Mouse (Mus musculus) hindlimb bud, embryonic 11.5 days (tissue): ENCODE measurements around the gene Dgkk.
"Not testable (repeated sequence)": the region's sequence is repeated elsewhere in the genome, so short reads cannot be mapped to it uniquely, and the experiment has no call there.

Source experiments
- DNase-seq: peaks from one replicate; pipeline ENCODE4 v3.0.0-alpha.2; 2012; ENCODE audit warnings: low read depth, low spot score; ENCODE audit errors: extremely low spot score

The Dgkk gene

DNA sequence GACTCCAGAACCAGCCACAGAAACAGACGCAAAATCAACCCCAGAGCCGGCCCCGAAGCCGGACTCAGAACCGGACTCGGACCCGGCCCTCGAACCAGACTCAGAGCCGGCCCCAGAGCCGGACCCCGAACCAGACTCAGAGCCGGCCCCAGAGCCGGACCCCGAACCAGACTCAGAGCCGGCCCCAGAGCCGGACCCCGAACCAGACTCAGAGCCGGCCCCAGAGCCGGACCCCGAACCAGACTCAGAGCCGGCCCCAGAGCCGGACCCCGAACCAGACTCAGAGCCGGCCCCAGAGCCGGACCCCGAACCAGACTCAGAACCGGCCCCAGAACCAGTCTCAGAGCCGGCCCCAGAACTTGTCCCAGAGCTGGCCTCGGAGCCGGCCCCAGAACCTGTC lies at the start of gene Dgkk:
TSS of gene Dgkk (plus strand) at position 301 of the 400 bp plus-strand sequence.
- not testable (repeated sequence) for DNase-seq

DNA sequence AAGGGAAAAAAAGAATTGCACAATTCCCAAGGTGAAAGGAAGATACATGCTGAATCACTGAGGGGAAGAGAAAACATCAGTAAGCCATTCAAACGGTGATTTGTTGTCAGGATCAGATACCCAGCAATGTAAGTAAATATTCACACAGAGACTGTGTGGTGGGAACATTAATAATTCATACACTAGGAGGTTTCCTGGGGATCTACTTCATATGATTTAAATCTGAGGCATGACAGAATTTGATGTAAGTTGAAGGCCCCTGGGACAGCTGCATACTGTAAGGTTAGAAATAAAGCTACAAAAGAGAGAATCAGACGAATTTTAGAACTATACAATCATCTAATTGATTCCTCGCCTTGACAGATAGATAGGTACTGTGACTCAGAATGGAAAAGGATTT lies 45.1 kb upstream of the Dgkk start:
- DNase-seq: no peak

DNA sequence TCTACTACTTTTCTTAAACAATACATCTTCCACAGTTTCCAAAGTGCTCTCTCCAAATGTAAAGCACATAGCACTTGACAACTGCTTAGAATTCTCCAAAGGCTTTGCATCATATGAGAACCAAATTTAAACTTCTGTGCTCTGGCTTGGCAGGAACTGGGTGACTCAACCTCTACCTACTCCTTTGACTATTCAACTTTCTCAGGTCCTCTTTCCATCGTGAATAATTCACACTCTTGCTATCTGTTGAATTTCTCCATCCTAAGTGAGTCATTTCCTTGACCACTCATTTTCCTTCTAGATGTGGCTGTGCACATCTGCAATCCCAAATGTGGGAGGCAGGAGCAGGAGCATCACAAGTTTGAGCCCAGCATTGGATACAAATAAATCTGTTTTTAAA lies 28.4 kb upstream of the Dgkk start:
- DNase-seq: no peak

DNA sequence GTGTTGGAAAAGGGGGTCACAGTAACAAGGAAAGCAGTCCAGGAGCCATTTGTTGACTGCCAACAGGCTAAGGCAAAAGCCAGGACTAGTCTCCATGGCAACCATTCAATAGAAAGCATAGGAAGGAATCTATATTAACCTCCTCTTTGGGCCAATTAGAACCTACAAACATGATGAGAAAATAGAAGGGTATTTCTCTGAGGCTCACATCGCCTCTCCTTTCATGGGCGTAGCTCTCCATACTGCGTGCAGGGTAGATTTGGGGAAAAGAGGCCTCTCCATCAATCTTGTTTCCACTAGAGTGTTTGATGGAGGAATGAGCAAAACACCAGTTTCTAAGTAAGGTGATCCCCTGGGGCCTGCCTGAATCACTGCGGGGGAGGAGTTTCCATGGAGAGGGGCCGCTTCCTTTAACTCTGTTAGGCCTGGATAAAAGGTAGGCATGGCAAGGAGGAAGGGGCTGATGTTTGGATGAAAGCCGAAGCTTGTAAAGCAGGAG lies 27.5 kb upstream of the Dgkk start:
- no peak for DNase-seq

DNA sequence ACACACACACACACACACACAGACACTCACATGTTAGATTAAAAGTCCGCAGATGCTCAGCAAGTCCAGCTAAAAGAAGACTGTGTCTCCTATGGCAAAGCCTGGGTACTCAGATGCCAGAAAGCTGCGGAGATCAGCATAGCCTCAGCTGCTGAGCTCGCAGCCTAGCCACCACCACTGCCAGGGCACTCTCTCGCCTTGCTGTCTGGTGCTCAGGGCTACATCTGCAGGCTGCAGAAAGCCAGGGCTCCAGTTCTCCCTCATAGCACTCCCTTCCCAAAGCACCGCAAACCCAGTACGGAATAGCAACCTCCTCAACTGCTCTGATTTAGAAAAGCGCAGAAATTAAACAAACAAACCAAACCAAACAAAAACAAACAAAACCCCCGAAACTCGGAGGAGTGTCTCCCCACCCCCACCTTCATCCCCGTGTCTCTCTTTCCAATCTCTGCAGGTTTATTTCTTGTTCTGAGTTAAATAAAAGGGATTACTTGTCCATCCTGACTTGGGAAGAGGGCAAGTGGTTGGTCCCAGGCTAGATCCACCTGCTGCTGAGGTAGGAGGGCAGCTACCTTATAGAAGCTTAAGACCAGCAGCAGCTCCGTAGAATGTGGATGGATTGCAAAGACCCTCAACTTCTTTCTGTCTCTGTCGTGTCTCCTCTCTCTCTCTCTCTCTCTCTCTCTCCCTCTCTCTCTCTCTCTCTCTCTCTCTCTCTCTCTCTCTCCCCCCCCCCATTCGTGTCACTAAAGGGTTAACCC lies 1.4 kb upstream of the Dgkk start:
- no peak for DNase-seq

DNA sequence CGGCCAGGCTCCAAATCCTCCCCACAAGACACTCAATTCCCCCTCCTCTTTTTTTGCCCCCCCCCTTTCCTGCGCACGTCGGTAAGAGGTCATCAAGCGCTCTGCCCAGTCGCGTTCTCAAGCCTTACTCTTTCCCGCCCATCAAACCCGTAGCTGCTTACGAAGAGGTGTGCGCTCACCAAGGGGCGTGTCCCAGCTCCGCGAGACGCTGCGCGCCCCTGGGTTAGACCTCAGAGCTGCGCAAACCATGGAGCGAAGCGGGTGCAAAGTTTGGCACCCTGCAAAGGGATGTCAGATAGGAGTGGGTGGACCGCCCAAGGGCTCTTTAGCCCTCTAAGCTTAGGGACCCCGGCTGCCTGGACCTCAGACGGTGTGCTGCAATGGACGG lies 862 bp upstream of the Dgkk start:
- no peak for DNase-seq

DNA sequence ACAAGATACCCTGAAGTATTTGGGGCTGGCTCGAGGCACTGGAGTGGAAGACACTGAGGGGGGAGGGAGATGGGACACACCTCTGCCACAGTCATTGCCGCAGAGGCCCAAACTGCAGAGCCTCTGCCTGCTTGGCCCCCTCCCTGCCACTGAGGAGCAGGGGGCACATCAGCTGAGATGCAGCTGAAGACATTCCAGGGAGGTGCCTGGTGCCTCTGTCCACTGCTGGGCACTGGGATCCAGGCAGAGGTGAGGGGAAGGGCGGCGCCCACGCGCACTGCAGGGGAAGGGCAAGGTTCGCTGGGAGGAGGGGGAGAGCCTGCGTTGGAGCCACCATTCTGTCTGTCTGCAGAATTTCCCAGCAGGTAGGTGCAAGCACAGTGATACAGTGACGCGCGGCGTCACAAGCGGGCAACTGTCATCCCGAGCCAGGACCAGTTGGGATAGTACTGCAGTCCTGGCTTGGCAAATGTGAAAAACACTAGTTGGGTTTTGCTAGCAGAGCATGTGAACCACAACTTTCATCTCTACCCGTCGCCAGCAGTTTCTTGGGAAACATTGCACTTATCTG lies 948 bp downstream of the Dgkk start:
- no peak for DNase-seq

DNA sequence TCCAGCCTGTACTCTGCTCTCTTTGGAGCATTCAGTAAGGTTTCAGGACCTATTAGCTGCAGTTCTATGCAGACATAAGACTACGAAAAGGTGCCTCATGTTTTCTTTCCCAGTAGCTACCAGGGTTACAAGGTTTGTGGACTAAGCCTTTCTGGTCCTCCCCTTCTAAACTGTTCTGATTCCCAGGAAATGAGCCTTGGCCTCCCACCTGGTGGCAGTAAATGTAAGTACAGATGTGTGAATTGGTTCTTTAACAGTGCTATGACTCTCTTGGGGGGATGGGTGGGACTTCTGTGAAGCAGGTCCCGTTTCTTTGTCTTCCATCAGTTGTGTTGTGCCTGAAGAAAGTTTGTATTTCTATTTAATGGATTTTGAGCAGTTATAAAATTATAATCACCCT lies 53.4 kb downstream of the Dgkk start:
- DNase-seq: no peak

DNA sequence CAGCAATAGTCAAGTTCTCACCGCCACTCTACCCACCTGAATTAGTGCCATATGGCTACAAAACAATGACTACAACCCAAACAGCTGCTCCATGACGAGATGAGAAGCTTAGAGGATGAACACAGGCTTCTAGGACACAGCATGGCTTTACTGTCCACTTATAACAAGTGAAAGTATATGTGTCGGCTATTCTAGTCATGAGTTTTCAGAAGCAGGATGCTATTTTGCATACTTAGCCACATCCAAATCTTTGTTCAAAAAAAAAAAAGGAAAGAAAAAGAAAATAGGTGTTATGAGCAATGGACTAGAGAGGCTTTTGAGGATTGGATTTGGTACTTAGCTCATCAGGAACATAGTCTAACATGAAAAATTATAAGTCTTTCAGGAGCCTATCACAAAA lies 74.4 kb downstream of the Dgkk start:
- no peak for DNase-seq

DNA sequence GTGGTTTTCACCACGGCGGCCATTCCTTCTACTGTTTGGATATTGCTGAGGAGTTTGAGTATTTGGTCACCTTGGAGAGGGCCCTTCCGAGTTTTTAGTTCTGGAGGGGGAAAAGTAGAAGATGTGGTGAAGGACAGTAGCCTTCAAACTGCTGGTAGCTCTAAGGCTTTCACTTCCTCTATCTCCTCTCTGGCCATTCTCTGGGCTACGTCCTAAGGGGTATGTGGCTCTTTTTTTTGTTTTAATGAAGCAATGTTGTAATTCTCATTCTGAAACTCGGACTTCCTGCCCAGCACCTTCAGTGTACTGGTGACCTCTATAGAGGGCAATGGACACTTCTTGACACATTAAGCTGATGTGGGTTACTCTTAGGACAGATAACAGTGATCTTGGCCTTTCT lies 75.0 kb downstream of the Dgkk start:
- DNase-seq: no peak

DNA sequence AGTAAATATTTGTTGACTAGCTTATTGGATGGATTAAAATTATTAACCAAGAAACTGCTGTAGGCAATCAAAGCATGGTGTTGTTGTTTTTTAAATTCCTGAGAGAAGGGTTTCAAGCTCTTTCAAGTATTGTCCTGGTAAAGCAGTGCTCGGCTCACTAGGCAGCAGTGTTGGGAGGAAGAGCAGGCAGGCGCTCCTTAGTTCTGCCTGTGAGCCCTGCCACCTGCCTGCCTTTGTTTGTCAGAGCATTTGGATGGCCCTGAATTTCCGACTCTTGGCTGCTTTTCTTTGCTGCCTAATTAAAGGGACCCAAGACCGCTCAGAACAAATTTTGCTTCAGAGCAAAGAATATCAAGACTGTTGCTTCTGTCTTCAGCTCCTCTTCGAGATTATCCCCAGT lies 114.8 kb downstream of the Dgkk start:
- DNase-seq: no peak

DNA sequence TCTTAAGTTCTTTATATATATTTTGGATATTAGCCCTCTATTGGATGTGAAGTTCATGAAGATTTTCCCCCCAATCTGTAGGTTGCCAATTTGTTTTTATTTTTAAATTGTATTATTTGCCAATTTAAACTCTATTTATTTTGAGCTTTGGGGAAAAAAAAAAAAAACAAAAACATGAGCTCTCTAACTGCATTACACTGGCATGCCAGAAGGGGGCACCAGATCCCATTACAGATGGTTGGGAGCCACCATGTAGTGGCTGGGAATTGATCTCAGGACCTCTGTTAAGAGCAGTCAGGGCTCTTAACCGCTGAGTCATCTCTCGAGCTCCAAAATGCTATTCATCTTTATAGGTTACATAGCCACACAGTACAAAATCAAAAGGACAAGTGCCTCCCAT lies 131.9 kb downstream of the Dgkk start:
- DNase-seq: no peak

DNA sequence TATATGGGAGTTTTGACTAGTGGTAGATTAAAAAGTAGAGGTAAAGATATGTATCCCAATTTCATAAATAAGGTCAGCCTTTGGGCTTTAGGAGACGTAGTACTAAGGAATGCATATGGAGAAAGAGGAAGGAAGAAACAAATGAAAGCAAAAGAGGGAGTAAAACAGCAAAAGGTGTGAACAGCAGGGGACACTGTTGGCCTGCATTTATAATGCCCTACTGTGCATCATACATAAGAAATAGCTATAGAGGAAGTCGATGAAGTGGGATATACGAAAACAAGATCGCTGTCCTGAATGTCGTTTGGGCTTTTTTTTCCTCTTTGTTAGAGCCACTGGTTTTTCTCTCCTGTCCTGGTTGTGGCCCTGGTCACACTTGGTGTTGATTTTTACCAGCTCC lies 143.1 kb downstream of the Dgkk start:
- DNase-seq: no peak

DNA sequence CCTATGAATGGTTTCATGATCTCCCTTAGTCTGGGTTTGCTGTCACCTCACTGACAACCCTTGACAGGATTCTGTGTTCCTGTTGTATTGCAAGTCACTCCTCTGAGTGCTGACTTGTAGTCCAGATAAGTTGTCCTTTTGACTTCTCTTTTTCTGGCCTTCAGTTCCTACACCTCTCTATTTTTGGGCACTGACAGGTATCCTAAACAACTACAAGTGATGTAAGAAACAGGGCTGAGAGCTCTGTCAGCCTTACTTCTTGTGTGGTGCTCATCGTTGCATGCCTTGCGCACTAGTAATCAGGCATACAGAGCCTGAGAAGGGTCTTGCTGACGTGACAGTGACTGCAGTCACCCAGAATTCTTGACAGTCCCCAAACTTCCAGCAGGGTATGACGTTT lies 147.1 kb downstream of the Dgkk start:
- DNase-seq: no peak

DNA sequence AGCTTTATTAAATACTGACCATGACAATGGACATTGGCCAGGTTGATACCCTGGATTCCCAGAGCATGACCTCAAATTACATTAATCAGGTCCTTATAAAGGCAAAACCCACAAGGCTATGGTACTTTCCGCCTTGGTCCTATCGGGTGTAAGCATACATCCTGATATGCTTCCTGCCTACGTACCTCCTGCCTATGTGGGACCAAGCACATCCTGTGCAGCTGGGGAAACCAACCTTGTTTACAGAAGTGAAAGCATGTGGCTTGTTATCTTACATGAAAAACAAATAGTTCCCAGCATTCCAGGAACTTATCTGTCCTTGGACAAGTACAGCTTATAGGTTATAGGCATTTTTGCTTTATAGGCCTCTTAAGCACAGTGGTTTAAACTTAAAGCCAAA lies 189.5 kb downstream of the Dgkk start:
- DNase-seq: no peak

DNA sequence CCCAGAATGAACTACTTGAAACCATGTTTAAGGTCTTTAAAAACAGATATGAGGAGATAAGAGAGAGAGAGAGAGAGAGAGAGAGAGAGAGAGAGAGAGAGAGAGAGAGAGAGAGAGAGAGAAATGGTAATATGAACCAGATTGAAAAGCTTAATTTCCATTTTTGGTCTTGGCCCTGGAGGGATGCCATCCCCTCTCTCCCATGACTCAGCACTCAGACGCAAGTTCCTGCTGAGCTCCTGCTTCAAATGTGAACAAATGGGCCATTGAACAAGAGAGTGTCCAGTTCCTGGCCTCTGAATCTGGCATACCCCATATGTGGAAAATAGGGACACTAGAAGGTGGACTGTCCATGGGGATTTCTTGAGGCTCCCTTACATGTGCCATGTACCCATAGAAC lies 192.8 kb downstream of the Dgkk start:
- DNase-seq: no peak

DNA sequence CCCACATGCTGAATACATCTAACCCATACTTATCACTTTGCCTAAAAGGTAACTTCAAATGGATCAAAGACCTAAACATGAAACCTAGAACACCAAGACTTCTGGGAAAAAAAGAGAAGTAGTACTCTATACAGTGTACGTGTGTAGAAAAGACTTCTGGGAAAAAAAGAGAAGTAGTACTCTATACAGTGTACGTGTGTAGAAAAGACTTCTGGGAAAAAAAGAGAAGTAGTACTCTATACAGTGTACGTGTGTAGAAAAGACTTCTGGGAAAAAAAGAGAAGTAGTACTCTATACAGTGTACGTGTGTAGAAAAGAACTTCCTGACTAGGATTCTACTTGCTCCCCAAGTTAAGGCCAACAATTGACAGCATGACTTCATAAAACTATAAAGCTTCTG lies 204.8 kb downstream of the Dgkk start:
- DNase-seq: not testable (repeated sequence)
